Mouse (Mus musculus) liver, embryonic 13.5 days (tissue): ENCODE results near the gene Stard9. TPM values are rescaled to one million over a fixed set of nuclear protein-coding genes. Genes with fewer than 3 reads are reported as not detected.

Experiments used
- ATAC-seq: fragments of 200-750 bp; cut with Nextera tagmentation; 2 replicates; pipeline ENCODE4 v1.8.0; 2017; ENCODE audit warnings: low read depth, mild to moderate bottlenecking, moderate number of reproducible peaks, moderate library complexity
- DNase-seq: peaks from one replicate; pipeline ENCODE4 v3.0.0; 2022
- H3K27ac ChIP-seq: fragments of 300-500 bp; sonication (generic); 2 replicates; pipeline ENCODE4 v1.5.1; 2015; ENCODE audit warnings: moderate library complexity, mild to moderate bottlenecking, inconsistent platforms
- H3K27me3 ChIP-seq: fragments of 300-500 bp; sonication (generic); 2 replicates; pipeline ENCODE4 v1.6.1; 2015; ENCODE audit warnings: mild to moderate bottlenecking, inconsistent platforms
- H3K36me3 ChIP-seq: fragments of 300-500 bp; sonication (generic); 2 replicates; pipeline ENCODE4 v1.6.1; 2015; ENCODE audit warnings: mild to moderate bottlenecking, inconsistent platforms
- H3K4me1 ChIP-seq: fragments of 300-500 bp; sonication (generic); replicated peaks from 2 replicates; pipeline ENCODE4 v1.6.1; 2015; ENCODE audit warnings: inconsistent platforms
- H3K4me2 ChIP-seq: fragments of 300-500 bp; sonication (generic); 2 replicates; pipeline ENCODE4 v1.6.1; 2015; ENCODE audit warnings: inconsistent platforms, mild to moderate bottlenecking, moderate library complexity
- H3K4me3 ChIP-seq: fragments of 300-500 bp; sonication (generic); replicated peaks from 2 replicates; pipeline ENCODE4 v1.5.1; 2015; ENCODE audit warnings: mild to moderate bottlenecking, inconsistent platforms
- H3K9ac ChIP-seq: fragments of 300-500 bp; sonication (generic); 2 replicates; pipeline ENCODE4 v1.6.1; 2015; ENCODE audit warnings: mild to moderate bottlenecking, inconsistent platforms
- H3K9me3 ChIP-seq: fragments of 300-500 bp; sonication (generic); replicated peaks from 2 replicates; pipeline ENCODE4 v1.6.1; 2016; ENCODE audit warnings: inconsistent platforms
- WGBS: fragments of 180-500 bp; shearing (Covaris S2); methylation state at CpG from one replicate; pipeline ENCODE4 v1.1.7; 2015; ENCODE audit not compliant: insufficient replicate concordance; 5-methylcytosine and 5-hydroxymethylcytosine counted together
- polyA plus RNA-seq: library from polyadenylated mRNA; unstranded; fragments of >200 nt; fragmentation: Nextera tagmentation; extraction: Ambion mirVana; gene quantifications from 2 replicates; pipeline ENCODE4 v1.2.1, GENCODE M21; 2015

The Stard9 gene
- polyA plus RNA-seq, 1 experiment from 2014 or later: 0.85 TPM

- ATAC-seq: no peak
- 3% methylated on average over 23 of the region's 23 CpGs for WGBS
- Histone ChIP-seq H3K9me3 (no peaks in the 10 kb centered on the region), H3K9ac (peak overlapping the region; percentile 98), H3K36me3 (peaks cover 47% of the 10 kb centered on the region), H3K4me2 (peak overlapping the region; percentile 95), H3K27ac (peak overlapping the region; percentile 93), H3K27me3 (no peaks in the 10 kb centered on the region), H3K4me1 (peaks cover 50% of the 10 kb centered on the region), H3K4me3 (peak overlapping the region; percentile 84)
- peak; percentile 60 for DNase-seq
Observed at GRCm38 (mm10) chr2:120729775-120730585, 101.1 kb downstream of the Stard9 start.

DNA sequence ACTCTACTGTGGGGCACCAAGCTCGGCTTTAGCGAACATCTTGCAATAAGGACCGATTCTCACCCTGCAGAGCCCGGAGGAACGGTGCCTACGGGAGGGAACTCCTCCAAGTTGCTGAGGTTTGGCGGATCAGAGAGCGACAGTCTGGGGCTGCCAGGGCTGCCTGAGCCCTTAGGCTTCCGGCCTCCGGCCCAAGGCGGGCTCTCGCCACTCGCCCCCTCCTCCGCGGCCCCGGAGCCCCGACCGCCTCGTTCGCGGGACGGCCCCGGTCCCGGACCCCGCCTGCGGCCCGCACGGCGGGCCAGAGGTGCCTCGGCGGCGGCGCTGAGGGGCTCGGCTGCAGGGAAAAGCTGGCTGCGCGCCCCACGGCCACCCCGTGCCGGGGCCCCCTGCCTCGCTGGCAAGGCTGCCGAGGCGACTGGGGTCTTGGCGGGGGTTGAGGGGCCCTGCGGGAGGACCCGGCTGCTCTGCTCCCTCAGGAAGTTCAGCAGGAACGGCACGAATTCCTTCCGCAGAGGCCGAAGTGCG, 101.8 kb downstream of the Stard9 start:
- Histone ChIP-seq H3K36me3 (peaks cover 39% of the 10 kb centered on the region), H3K4me3 (peak overlapping the region; percentile 84), H3K27ac (peak overlapping the region; percentile 93), H3K4me2 (peak overlapping the region; percentile 95), H3K4me1 (peaks cover 43% of the 10 kb centered on the region), H3K9ac (peak overlapping the region; percentile 98), H3K27me3 (no peaks in the 10 kb centered on the region), H3K9me3 (no peaks in the 10 kb centered on the region)
- DNase-seq (peak; percentile 13), ATAC-seq (peak; percentile 22)
- WGBS: 0% methylated on average over 50 of the region's 50 CpGs

GRCm38 (mm10) chr2:120731167-120731862, 102.4 kb downstream of the Stard9 start:
- peak overlapping the region; percentile 93 for H3K27ac ChIP-seq
- H3K36me3 ChIP-seq: peaks cover 33% of the 10 kb centered on the region
- peaks cover 40% of the 10 kb centered on the region for H3K4me1 ChIP-seq
- peak; percentile 97 for ATAC-seq
- H3K9ac ChIP-seq: peak overlapping the region; percentile 98
- peak; percentile 89 for DNase-seq
- H3K9me3 ChIP-seq: no peaks in the 10 kb centered on the region
- H3K4me3 ChIP-seq: peak overlapping the region; percentile 84
- under 1% methylated on average over 61 of the region's 61 CpGs for WGBS
- H3K4me2 ChIP-seq: peak overlapping the region; percentile 95
- no peaks in the 10 kb centered on the region for H3K27me3 ChIP-seq

DNA sequence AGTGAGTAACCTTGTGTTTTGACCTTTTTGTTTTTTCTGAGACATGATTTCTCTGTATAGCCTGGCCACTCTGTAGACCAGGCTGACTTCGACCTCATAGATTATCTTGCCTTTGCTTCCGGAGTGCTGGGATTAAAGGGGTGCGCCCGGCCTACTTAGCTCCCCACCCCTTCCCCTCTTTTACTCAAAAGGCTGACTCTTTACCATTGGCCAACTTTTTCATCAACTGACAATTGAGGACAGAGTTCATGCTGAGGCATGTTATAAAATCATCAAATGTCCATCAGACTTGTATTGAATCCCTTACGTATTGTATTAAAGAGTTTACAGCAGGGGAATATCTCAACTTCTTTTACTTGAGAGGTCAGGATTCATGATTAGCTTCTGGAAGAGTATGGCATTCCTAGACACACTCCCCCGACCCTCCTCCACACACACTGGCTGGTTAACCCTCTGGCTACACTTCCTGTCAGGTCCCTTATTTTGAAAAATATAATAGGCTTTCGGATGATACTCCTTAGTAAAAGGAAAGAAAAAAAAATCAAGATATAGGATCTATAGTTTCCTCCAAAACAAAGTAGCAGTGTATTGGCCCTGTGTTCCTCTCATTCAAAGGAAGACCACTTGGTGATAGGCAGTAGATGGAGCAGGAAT, 103.1 kb downstream of the Stard9 start:
- peak overlapping the region; percentile 84 for H3K4me3 ChIP-seq
- ATAC-seq (peak; percentile 30; the same call in 1 of the 2 replicates), DNase-seq (no peak)
- H3K27me3 ChIP-seq: no peaks in the 10 kb centered on the region
- H3K4me2 ChIP-seq: peak overlapping the region; percentile 95
- peaks cover 26% of the 10 kb centered on the region for H3K36me3 ChIP-seq
- WGBS: 20% methylated on average over 7 of the region's 7 CpGs
- H3K9me3 ChIP-seq: no peaks in the 10 kb centered on the region
- H3K9ac ChIP-seq: peak overlapping the region; percentile 48; the same call in 1 of the 2 replicates
- H3K27ac ChIP-seq: peak overlapping the region; percentile 93
- H3K4me1 ChIP-seq: peaks cover 40% of the 10 kb centered on the region

GRCm38 (mm10) chr2:120745496-120745895, 116.6 kb downstream of the Stard9 start:
- no peak for DNase-seq
- 93% methylated on average over 1 of the region's 1 CpGs for WGBS
- ATAC-seq: no peak
- Histone ChIP-seq H3K9me3 (no peaks in the 10 kb centered on the region), H3K27me3 (no peaks in the 10 kb centered on the region), H3K27ac (no peak overlapping the region), H3K9ac (no peak overlapping the region), H3K36me3 (0 out of 2 replicates have a peak, but pooled peaks cover 2% of the 10 kb centered on the region), H3K4me1 (no peaks in the 10 kb centered on the region), H3K4me3 (no peak overlapping the region), H3K4me2 (no peak overlapping the region)

- H3K4me2 ChIP-seq: no peak overlapping the region
- no peaks in the 10 kb centered on the region for H3K4me1 ChIP-seq
- H3K27ac ChIP-seq: no peak overlapping the region
- no peaks in the 10 kb centered on the region for H3K9me3 ChIP-seq
- H3K9ac ChIP-seq: no peak overlapping the region
- H3K27me3 ChIP-seq: no peaks in the 10 kb centered on the region
- H3K36me3 ChIP-seq: 0 out of 2 replicates have a peak, but pooled peaks cover 5% of the 10 kb centered on the region
- no peak for DNase-seq
- ATAC-seq: no peak
- 77% methylated on average over 2 of the region's 2 CpGs for WGBS
- H3K4me3 ChIP-seq: no peak overlapping the region
Observed at GRCm38 (mm10) chr2:120748041-120748440, 119.1 kb downstream of the Stard9 start.

GRCm38 (mm10) chr2:120761922-120762321, 133.0 kb downstream of the Stard9 start:
- no peak overlapping the region for H3K4me2 ChIP-seq
- H3K9ac ChIP-seq: no peak overlapping the region
- no peak for DNase-seq
- no peak for ATAC-seq
- no peaks in the 10 kb centered on the region for H3K27me3 ChIP-seq
- H3K4me1 ChIP-seq: no peaks in the 10 kb centered on the region
- H3K9me3 ChIP-seq: no peaks in the 10 kb centered on the region
- H3K27ac ChIP-seq: no peak overlapping the region
- no peak overlapping the region for H3K4me3 ChIP-seq
- H3K36me3 ChIP-seq: no peaks in the 10 kb centered on the region

DNA sequence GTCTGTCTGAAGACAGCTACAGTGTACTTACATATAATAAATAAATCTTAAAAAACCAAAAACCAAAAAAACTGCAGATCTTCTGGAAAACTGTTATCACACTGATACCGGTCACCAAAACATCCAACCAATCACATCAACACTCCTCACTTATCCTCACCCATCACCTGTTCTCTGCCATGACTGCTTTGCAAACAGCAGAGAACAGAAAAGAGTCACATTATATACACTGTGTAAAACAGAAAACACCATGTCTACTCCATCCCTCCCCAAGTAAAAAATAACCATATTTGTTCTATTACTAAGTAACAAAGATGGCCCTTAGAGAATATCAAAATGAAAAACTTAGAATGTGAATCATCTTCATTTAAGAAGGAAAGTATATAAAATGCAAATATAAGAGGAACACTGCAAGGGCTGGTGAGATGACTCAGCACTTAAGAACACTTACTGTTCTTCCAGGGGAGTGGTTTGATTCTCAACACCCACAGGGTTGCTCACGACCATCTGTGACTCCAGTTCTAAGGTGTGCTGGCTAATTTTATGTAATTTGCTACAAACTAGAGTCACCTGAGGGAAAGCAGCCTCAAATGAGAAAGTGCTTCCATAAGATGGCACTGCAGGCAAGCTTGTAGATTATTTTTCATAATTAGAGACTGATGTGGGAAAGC, 141.5 kb downstream of the Stard9 start:
- Histone ChIP-seq H3K9ac (no peak overlapping the region), H3K4me1 (peaks cover 16% of the 10 kb centered on the region), H3K9me3 (no peaks in the 10 kb centered on the region), H3K4me2 (no peak overlapping the region), H3K27ac (no peak overlapping the region), H3K27me3 (no peaks in the 10 kb centered on the region), H3K36me3 (no peaks in the 10 kb centered on the region), H3K4me3 (no peak overlapping the region)
- no peak for DNase-seq
- ATAC-seq: peak; percentile 58; the same call in 1 of the 2 replicates
- WGBS: 39% methylated on average over 2 of the region's 2 CpGs

Other genes with a start within 250 kb of the Stard9 start
- gene Ganc, start 225.2 kb upstream of the Stard9 start, polyA plus RNA-seq: 4.9 and 5.5 TPM in 2 replicates
- gene Tmem87a, start 225.0 kb upstream of the Stard9 start, polyA plus RNA-seq: 4.0 and 6.2 TPM in 2 replicates
- 5.7 and 6.1 TPM in 2 replicates for gene Capn3, start 173.1 kb upstream of the Stard9 start, polyA plus RNA-seq
- gene Zfp106, start 65.3 kb upstream of the Stard9 start, polyA plus RNA-seq: 25.6 and 29.1 TPM in 2 replicates
- 31.3 and 36.9 TPM in 2 replicates for gene Snap23, start 61.5 kb upstream of the Stard9 start, polyA plus RNA-seq
- gene Haus2, start 19.7 kb upstream of the Stard9 start, polyA plus RNA-seq: 17.6 and 19.1 TPM in 2 replicates
- 14.2 and 15.6 TPM in 2 replicates for gene Lrrc57, start 19.6 kb upstream of the Stard9 start, polyA plus RNA-seq
- gene Cdan1, start 221.0 kb downstream of the Stard9 start, polyA plus RNA-seq: 2.9 and 3.6 TPM in 2 replicates
- gene Ttbk2, start 221.5 kb downstream of the Stard9 start, polyA plus RNA-seq: 0.80 and 0.89 TPM in 2 replicates